Mouse (Mus musculus): ENCODE results near the gene Fam57b.

Gene Fam57b

DNA sequence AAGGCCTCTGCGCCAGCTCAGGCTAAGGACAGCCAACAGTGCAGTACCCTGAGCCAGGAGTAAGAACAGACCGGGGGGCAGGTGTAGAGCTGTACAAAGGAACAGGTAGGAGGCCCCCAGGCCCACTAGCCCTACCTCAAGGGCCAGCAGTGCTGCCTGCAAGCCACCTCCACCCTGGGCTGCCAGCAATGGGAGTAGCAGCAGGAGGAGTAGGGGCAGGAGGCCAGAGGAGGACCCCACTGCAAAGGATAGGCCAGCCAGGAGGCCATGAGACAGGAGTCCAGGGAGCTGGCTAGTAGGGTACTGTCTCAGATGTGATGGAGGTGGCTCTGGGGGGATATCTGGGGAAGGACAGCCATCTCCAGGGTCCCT is 73.0 kb downstream of the Fam57b start:
- no peak for DNase-seq (ENCODE audit: low spot score)

DNA sequence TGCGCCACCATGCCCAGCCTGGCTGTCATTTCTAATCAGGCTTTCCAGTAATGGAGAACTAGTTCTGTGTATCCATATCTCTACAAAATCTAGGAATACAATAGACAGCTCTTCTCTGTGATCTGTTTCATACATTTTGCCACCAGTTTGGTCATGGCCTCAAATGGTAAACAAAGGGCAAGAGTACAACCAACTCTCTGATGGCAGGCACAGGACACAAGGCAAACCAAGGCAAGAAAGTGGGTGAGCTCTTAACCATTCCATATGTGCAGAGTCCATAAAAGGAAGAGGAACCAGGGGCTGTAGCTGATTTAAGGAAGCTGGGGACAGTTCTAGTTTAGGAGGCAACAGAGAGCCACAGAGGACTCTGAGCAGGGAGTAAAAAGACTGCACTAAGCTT is 79.8 kb downstream of the Fam57b start:
- no peak for DNase-seq (ENCODE audit: low spot score)
